Mouse (Mus musculus) right cerebral cortex, postnatal 25 days (tissue): ENCODE data around the gene Ntpcr.

Experiments used
- DNase-seq: peaks from one replicate; pipeline ENCODE4 v3.0.0; 2022

Gene Ntpcr

DNA sequence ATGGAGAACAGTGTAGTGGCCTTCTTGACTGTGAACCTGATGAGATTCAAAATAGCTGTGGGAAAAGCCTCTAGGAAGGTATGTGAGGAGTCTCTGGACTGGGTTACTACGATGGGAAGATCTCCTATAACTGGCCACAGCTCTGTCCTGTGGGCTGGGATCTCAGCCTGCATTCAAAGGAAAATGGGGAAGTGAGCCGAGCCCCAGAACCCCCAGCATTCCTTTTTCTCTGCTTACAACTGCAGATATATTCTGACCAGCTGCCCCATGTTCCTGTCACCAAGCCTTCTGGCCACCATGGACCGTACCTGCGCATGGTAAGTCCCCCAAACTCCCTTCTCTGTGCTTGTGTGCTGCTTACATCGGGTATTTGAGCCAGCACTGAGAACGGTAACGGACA, at the start of gene Ntpcr:
Gene Ntpcr, plus strand, starts transcription at position 218 of the 400 bp plus-strand sequence.
- no peak for DNase-seq

- DNase-seq, result no peak
Observed at GRCm38 (mm10) chr8:125680851-125681408, 48.8 kb upstream of the Ntpcr start.

DNA sequence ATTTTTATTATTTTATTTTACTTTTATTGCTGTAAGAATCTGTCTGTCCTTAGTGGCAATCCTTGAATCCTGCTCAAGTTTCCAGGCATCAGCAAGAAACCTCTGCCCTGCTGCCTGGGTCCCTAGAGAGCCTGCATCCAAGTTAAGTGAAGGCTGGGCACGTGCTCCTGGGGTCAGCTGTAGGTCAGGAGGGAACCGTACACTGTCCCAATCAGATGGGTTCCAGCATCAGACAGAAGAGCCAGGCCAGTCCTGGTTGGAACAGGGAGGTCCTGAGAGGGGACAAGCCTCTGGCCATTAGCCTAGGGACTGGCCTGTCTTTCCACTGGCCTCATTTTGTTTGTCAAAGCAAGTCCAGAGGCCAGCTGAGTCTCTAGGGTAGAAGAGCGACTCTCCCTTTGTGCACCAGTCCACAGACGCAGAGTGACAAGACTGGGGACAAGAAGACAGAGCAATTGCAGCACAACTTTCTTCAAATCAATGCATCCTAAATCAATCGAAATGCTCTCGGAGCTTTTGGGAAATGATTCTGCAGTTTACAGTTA, 44.5 kb upstream of the Ntpcr start:
- DNase-seq, result no peak

GRCm38 (mm10) chr8:125686221-125686865, 43.4 kb upstream of the Ntpcr start:
- no peak for DNase-seq

- no peak for DNase-seq
Observed at GRCm38 (mm10) chr8:125690166-125690915, 39.4 kb upstream of the Ntpcr start.

DNA sequence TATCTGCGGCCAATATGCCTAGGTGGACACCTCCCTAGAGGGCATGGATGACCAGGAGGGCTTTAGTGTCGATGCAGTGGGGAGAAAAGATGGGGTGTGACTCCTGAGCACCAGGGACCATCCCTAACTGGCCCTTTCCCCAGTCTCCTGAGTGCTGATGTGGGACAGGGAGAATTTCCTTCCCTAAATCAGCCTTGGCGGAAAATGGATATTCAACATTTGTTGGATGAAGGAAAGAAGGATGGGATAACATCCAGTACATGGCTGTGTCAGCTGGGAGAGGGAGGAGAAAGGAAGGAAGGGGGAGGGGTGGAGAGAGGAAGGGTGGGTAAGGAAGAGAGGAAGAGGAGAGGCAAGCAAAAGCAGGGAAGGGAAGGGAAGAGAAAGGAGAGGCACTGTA, 38.8 kb upstream of the Ntpcr start:
- DNase-seq, result no peak

- DNase-seq, result no peak
Observed at GRCm38 (mm10) chr8:125692447-125692846, 37.3 kb upstream of the Ntpcr start.

DNA sequence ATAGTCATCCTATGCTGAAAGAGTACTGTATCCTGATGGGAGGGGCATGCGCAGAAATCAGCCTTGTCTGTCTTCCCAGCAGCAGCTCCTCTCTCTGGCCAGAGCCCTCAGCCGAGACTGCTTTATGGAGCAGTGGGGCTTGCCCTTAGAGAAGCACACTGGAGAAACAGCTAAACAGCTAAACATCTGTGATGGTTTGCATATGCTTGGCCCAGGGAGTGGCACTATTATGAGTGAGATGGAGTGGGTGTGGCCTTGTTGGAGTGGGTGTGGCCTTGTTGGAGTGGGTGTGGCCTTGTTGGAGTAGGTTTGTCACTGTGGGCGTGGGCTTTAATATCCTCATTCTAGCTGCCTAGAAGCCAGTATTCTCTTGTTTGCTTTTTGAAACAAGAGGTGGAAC, 36.6 kb upstream of the Ntpcr start:
- DNase-seq, result no peak

- no peak for DNase-seq
Observed at GRCm38 (mm10) chr8:125695951-125696350, 33.8 kb upstream of the Ntpcr start.

GRCm38 (mm10) chr8:125699391-125700025, 30.3 kb upstream of the Ntpcr start:
- DNase-seq, result no peak

DNA sequence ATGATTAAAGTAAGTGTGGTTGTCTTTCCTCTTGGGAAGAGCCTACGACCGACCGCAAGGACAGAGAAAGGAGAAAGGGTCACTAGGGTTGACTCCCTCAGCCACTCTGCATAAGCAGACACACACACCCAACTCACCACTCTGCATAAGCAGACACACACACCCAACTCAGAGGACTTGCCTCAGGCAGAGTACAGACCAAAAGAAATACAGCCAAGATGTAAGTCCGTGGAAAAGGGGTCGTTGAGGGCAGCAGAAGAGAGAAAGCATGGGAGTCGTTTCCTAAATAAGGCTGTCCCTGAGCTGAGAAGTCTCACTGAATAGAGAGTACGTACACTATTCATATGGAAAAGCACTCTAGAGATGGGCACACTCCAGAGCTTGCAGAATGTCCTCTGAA, 29.4 kb upstream of the Ntpcr start:
- no peak for DNase-seq

GRCm38 (mm10) chr8:125702868-125703473, 26.8 kb upstream of the Ntpcr start:
- DNase-seq, result no peak

DNA sequence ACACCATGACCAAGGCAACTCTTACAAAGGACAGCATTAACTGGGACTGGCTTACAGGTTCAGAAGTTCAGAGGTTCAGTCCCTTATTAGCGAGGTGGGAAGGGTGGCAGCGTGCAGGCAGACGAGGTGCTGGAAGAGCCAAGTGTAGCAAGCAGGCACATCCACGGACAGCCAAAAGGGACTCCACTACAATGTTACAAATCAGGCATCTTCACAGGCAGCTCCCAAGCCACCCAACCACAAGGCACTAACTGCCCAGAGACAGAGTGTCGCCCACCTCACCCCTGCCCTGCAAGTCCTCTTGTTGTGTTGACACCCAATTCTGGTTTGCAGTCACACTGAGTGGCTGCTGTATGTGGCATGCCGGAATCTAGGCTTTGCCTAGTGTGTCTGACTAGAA, 25.3 kb upstream of the Ntpcr start:
- no peak for DNase-seq

DNA sequence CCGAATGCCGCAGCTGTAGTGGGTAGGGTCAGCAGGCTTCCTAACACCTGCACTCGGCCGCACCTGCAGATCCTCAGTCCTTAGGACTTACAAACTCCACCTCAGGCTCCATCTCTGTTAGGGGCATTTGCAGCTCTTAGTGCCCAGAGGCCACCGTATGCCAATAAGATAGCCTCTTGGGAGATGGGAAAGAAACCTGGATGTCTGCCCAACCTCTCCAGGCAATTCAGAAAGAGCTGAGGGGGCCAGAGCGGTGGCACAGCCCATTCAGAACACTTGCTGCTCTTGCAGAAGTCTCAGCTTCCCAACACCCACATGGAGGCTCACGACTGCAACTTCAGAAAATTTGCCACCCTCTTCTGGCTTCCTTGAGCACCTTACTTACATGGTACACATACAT, 23.9 kb upstream of the Ntpcr start:
- DNase-seq, result no peak

GRCm38 (mm10) chr8:125709171-125709570, 20.6 kb upstream of the Ntpcr start:
- DNase-seq, result no peak

DNA sequence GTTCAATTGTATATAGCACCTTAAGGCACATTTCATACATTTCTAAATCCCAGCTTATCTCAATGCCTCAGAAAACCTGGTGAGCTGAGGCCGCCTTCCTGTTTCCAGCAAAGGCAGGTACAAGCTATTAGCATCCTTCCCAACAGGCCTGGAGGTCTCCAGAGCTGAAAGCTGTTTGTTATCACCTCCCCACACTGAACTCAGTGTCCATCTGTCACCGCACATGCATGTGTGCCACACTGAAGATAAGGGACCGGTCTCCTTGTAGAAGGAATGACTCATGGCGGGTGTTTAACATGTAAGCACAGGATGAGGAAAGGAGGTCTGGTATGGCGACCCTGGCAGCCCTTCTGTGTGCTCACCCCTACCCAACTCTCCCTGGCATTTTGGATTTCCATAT, 18.2 kb upstream of the Ntpcr start:
- DNase-seq, result no peak

- no peak for DNase-seq
Observed at GRCm38 (mm10) chr8:125716211-125716610, 13.6 kb upstream of the Ntpcr start.

DNA sequence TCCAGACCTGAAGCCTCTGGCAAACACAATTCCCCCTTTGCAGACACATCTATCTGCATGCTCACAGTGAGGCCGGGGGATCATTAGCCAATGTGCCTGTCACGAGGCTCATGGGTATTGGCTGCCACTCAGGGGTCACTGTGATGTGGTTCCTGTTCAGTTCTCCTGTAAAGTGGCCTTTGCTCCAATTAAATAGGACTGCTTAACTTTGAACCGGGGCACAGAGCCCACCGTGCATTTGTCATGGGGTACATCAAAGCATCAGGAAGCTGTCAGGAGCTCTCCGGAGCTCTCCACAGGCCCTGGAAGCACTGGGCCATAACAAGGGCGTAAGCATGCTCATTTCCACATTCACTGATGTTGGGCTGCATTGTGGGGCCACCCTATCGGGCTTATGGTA, 13.2 kb upstream of the Ntpcr start:
- no peak for DNase-seq

DNA sequence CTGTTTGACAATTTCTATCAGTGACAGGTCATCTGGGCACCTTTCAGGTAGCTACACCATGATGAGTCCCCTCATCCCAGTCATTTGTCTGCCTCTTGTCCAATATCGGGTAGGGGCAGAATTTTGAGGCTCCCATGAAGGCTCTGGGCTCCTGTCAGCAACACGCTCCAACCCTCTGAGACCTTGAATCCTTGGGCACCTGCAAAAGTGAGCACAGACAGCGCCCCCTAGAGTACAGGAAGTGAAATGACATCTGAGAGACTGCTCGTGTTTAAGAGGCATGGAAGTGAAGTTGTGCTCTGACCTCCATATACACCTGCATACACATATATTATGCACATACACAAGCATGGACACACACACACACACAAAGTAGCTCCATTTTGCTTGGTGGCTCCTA, 10.8 kb upstream of the Ntpcr start:
- no peak for DNase-seq

- DNase-seq, result no peak
Observed at GRCm38 (mm10) chr8:125722675-125723074, 7.1 kb upstream of the Ntpcr start.

- DNase-seq, result no peak
Observed at GRCm38 (mm10) chr8:125723437-125723836, 6.3 kb upstream of the Ntpcr start.

- DNase-seq, result no peak
Observed at GRCm38 (mm10) chr8:125725037-125725820, 4.5 kb upstream of the Ntpcr start.
